ENCODE assay signal across 12 mouse cellular contexts in genomic region chr7:127473705-127474104, GRCm38 (mm10). TPM values are rescaled to one million over a fixed set of nuclear protein-coding genes. Genes with fewer than 3 reads are reported as not detected.
DNase-seq lines count a peak whose midpoint lies in the region; ATAC-seq and TF ChIP-seq lines count a peak whose summit lies in the region.
"Had no signal": no experiment of that assay in that cellular context is flagged by ENCODE, and none has a peak within 500 bp of the region (broad histone marks: within the 10 kb centered on the region; RNA-seq: fewer than 3 reads in every experiment).

No protein-coding gene starts in this region.

- WGBS in hindbrain, postnatal 0 days, result 80% methylated on average over 5 of the region's 5 CpGs
- WGBS in hindbrain, embryonic 14.5 days, result 87% methylated on average over 5 of the region's 5 CpGs
- 78% methylated on average over 5 of the region's 5 CpGs for WGBS in midbrain, embryonic 11.5 days
- WGBS in midbrain, embryonic 16.5 days, result 75% methylated on average over 5 of the region's 5 CpGs

- no peak for ATAC-seq in hindbrain, postnatal 0 days
- ATAC-seq in hindbrain, embryonic 14.5 days (ENCODE audit: low FRiP score), result no peak
- ATAC-seq in midbrain, embryonic 11.5 days (ENCODE audit: low FRiP score), result no peak
- ATAC-seq in midbrain, embryonic 16.5 days, result no peak
- ATAC-seq: Patski had no signal

- no peak overlapping the region for H3K4me2 ChIP-seq in hindbrain, postnatal 0 days (ENCODE audit: low read depth, low read length)
- no peak overlapping the region for H3K4me2 ChIP-seq in hindbrain, embryonic 14.5 days (replicated peaks)
- no peak overlapping the region for H3K4me2 ChIP-seq in midbrain, embryonic 11.5 days
- H3K4me2 ChIP-seq in midbrain, embryonic 16.5 days (ENCODE audit: low read length), result no peak overlapping the region
- H3K4me2 ChIP-seq: hindbrain, embryonic 13.5 days; liver, embryonic 13.5 days had no signal

- H3K4me3 ChIP-seq in hindbrain, postnatal 0 days (ENCODE audit: low read length), result no peak overlapping the region
- H3K4me3 ChIP-seq in hindbrain, embryonic 14.5 days (replicated peaks; ENCODE audit: low read length), result no peak overlapping the region
- H3K4me3 ChIP-seq in midbrain, embryonic 11.5 days (ENCODE audit: low read depth, low read length), result no peak overlapping the region
- H3K4me3 ChIP-seq in midbrain, embryonic 16.5 days (ENCODE audit: low read depth, low read length), result no peak overlapping the region
- H3K4me3 ChIP-seq: hindbrain, embryonic 13.5 days; liver, embryonic 13.5 days had no signal

- H3K9me3 ChIP-seq in hindbrain, postnatal 0 days (ENCODE audit: low read length), result no peaks in the 10 kb centered on the region
- H3K9me3 ChIP-seq in hindbrain, embryonic 14.5 days (ENCODE audit: control insufficient read depth, low read length), result no peaks in the 10 kb centered on the region
- no peaks in the 10 kb centered on the region for H3K9me3 ChIP-seq in midbrain, embryonic 11.5 days (ENCODE audit: control insufficient read depth, low read length)
- H3K9me3 ChIP-seq in midbrain, embryonic 16.5 days (replicated peaks; ENCODE audit: control insufficient read depth, low read length, poor library complexity, severe bottlenecking), result no peaks in the 10 kb centered on the region
- H3K9me3 ChIP-seq: hindbrain, embryonic 13.5 days; liver, embryonic 13.5 days had no signal

- H3K27me3 ChIP-seq in hindbrain, postnatal 0 days (ENCODE audit: insufficient read depth, low read length), result no peaks in the 10 kb centered on the region
- no peaks in the 10 kb centered on the region for H3K27me3 ChIP-seq in hindbrain, embryonic 14.5 days (ENCODE audit: control insufficient read depth, insufficient read depth, low read length)
- H3K27me3 ChIP-seq in midbrain, embryonic 11.5 days (ENCODE audit: control insufficient read depth, insufficient read depth, low read length), result no peaks in the 10 kb centered on the region
- no peaks in the 10 kb centered on the region for H3K27me3 ChIP-seq in midbrain, embryonic 16.5 days (ENCODE audit: control insufficient read depth, insufficient read depth, low read depth, low read length)
- H3K27me3 ChIP-seq: hindbrain, embryonic 13.5 days; liver, embryonic 13.5 days; Patski had no signal

- peaks cover 28% of the 10 kb centered on the region for H3K36me3 ChIP-seq in hindbrain, postnatal 0 days (ENCODE audit: insufficient read depth, low read length)
- peaks cover 41% of the 10 kb centered on the region for H3K36me3 ChIP-seq in hindbrain, embryonic 14.5 days (replicated peaks; ENCODE audit: control insufficient read depth, insufficient read depth)
- H3K36me3 ChIP-seq in midbrain, embryonic 11.5 days (ENCODE audit: control insufficient read depth, insufficient read depth, low read length), result peaks cover 24% of the 10 kb centered on the region
- peaks cover 21% of the 10 kb centered on the region for H3K36me3 ChIP-seq in midbrain, embryonic 16.5 days (ENCODE audit: control insufficient read depth, insufficient read depth, low read length)

- H3K27ac ChIP-seq in hindbrain, postnatal 0 days, result no peak overlapping the region
- H3K27ac ChIP-seq in hindbrain, embryonic 14.5 days, result no peak overlapping the region
- H3K27ac ChIP-seq in midbrain, embryonic 11.5 days (ENCODE audit: low read depth, low read length), result no peak overlapping the region
- no peak overlapping the region for H3K27ac ChIP-seq in midbrain, embryonic 16.5 days (ENCODE audit: low read length)
- H3K27ac ChIP-seq: hindbrain, embryonic 13.5 days; liver, embryonic 13.5 days had no signal

- DNase-seq in hindbrain, postnatal 0 days (ENCODE audit: low spot score), result peak; percentile 30
- no peak for DNase-seq in hindbrain, embryonic 14.5 days (ENCODE audit: low spot score)
- peak; percentile 76 for DNase-seq in midbrain, embryonic 11.5 days (ENCODE audit: low spot score, missing footprints)
- peak; percentile 55 for DNase-seq in ZHBTc4 (ENCODE audit: low read depth, low spot score)
- DNase-seq in thymus, postnatal 0 days (ENCODE audit: low spot score), result peak; percentile 35
- no peak for DNase-seq in spleen, postnatal 14 days (ENCODE audit: low spot score in 2 of 2)
- no peak for DNase-seq in cerebellum, postnatal 4 days (ENCODE audit: low spot score in 2 of 2)
- DNase-seq: liver, embryonic 13.5 days; right cerebral cortex, postnatal 14 days had no signal

- 0 out of 2 replicates have a peak overlapping the region, but pooled peaks have one; percentile 28 for H3K9ac ChIP-seq in hindbrain, postnatal 0 days (replicated peaks; ENCODE audit: low read length)
- no peak overlapping the region for H3K9ac ChIP-seq in hindbrain, embryonic 14.5 days
- no peak overlapping the region for H3K9ac ChIP-seq in midbrain, embryonic 11.5 days (ENCODE audit: low read length)
- H3K9ac ChIP-seq in midbrain, embryonic 16.5 days (ENCODE audit: low read depth, low read length), result no peak overlapping the region
- H3K9ac ChIP-seq: hindbrain, embryonic 13.5 days; liver, embryonic 13.5 days had no signal

- peak; percentile 49 for TF ChIP-seq CTCF in hindbrain, postnatal 0 days (IDR thresholded peaks at IDR 0.05; ENCODE audit: low read depth)

- peaks cover 14% of the 10 kb centered on the region; the same call in 1 of the 2 replicates for H3K4me1 ChIP-seq in hindbrain, postnatal 0 days (ENCODE audit: insufficient read depth, low read length)
- peaks cover 20% of the 10 kb centered on the region for H3K4me1 ChIP-seq in hindbrain, embryonic 14.5 days (replicated peaks; ENCODE audit: control insufficient read depth, insufficient read depth, low read length)
- peaks cover 8% of the 10 kb centered on the region for H3K4me1 ChIP-seq in midbrain, embryonic 11.5 days (ENCODE audit: control insufficient read depth, insufficient read depth, low read length)
- peaks cover 27% of the 10 kb centered on the region for H3K4me1 ChIP-seq in midbrain, embryonic 16.5 days (ENCODE audit: control insufficient read depth, insufficient read depth, low read length)

RNA-seq across cellular contexts. Expression of gene Fbrs, which starts 5.3 kb away (rescaled TPM):
- total RNA-seq in hindbrain, postnatal 0 days (2014; rRNA removed), result 36.6 and 40.7 TPM in 2 replicates
- 10.4 and 12.1 TPM in 2 replicates for polyA plus RNA-seq in hindbrain, postnatal 0 days (2015; fragmentation: Nextera tagmentation; extraction: Ambion mirVana)
- 13.6 and 15.3 TPM in 2 replicates for polyA plus RNA-seq in hindbrain, embryonic 14.5 days (2014; fragmentation: Nextera tagmentation; extraction: Ambion mirVana)
- polyA plus RNA-seq in midbrain, embryonic 11.5 days (2014; fragmentation: Nextera tagmentation; extraction: Ambion mirVana), result 9.8 and 10.7 TPM in 2 replicates
- polyA plus RNA-seq in midbrain, embryonic 16.5 days (2015; fragmentation: Nextera tagmentation; extraction: Ambion mirVana), result 9.1 and 12.5 TPM in 2 replicates
- polyA plus RNA-seq in thymus, postnatal 0 days (2015; fragmentation: Nextera tagmentation; extraction: Ambion mirVana), result 14.6 and 20.0 TPM in 2 replicates

RNA-seq across cellular contexts. Expression of gene Prr14, which starts 14.3 kb away (rescaled TPM):
- total RNA-seq in hindbrain, postnatal 0 days (2014; rRNA removed), result 57.2 and 58.5 TPM in 2 replicates
- polyA plus RNA-seq in hindbrain, postnatal 0 days (2015; fragmentation: Nextera tagmentation; extraction: Ambion mirVana), result 27.0 and 31.4 TPM in 2 replicates
- 36.1 and 37.5 TPM in 2 replicates for polyA plus RNA-seq in hindbrain, embryonic 14.5 days (2014; fragmentation: Nextera tagmentation; extraction: Ambion mirVana)
- polyA plus RNA-seq in midbrain, embryonic 11.5 days (2014; fragmentation: Nextera tagmentation; extraction: Ambion mirVana), result 70.3 and 72.4 TPM in 2 replicates
- 32.9 and 36.0 TPM in 2 replicates for polyA plus RNA-seq in midbrain, embryonic 16.5 days (2015; fragmentation: Nextera tagmentation; extraction: Ambion mirVana)
- polyA plus RNA-seq in thymus, postnatal 0 days (2015; fragmentation: Nextera tagmentation; extraction: Ambion mirVana), result 51.0 and 54.6 TPM in 2 replicates

RNA-seq across cellular contexts. Expression of gene Zfp689, which starts 24.7 kb away (rescaled TPM):
- total RNA-seq in hindbrain, postnatal 0 days (2014; rRNA removed), result 8.6 and 9.4 TPM in 2 replicates
- 7.7 and 7.9 TPM in 2 replicates for polyA plus RNA-seq in hindbrain, postnatal 0 days (2015; fragmentation: Nextera tagmentation; extraction: Ambion mirVana)
- 12.9 and 14.0 TPM in 2 replicates for polyA plus RNA-seq in hindbrain, embryonic 14.5 days (2014; fragmentation: Nextera tagmentation; extraction: Ambion mirVana)
- polyA plus RNA-seq in midbrain, embryonic 11.5 days (2014; fragmentation: Nextera tagmentation; extraction: Ambion mirVana), result 12.6 and 15.0 TPM in 2 replicates
- 16.5 and 17.6 TPM in 2 replicates for polyA plus RNA-seq in midbrain, embryonic 16.5 days (2015; fragmentation: Nextera tagmentation; extraction: Ambion mirVana)
- 4.3 and 4.7 TPM in 2 replicates for polyA plus RNA-seq in thymus, postnatal 0 days (2015; fragmentation: Nextera tagmentation; extraction: Ambion mirVana)

RNA-seq across cellular contexts. Expression of gene Srcap, which starts 38.1 kb away (rescaled TPM):
- total RNA-seq in hindbrain, postnatal 0 days (2014; rRNA removed), result 49.0 and 174 TPM in 2 replicates
- 29.4 and 29.7 TPM in 2 replicates for polyA plus RNA-seq in hindbrain, postnatal 0 days (2015; fragmentation: Nextera tagmentation; extraction: Ambion mirVana)
- 62.1 and 67.3 TPM in 2 replicates for polyA plus RNA-seq in hindbrain, embryonic 14.5 days (2014; fragmentation: Nextera tagmentation; extraction: Ambion mirVana)
- 49.6 and 52.1 TPM in 2 replicates for polyA plus RNA-seq in midbrain, embryonic 11.5 days (2014; fragmentation: Nextera tagmentation; extraction: Ambion mirVana)
- polyA plus RNA-seq in midbrain, embryonic 16.5 days (2015; fragmentation: Nextera tagmentation; extraction: Ambion mirVana), result 38.4 and 49.5 TPM in 2 replicates
- 22.2 and 29.8 TPM in 2 replicates for polyA plus RNA-seq in thymus, postnatal 0 days (2015; fragmentation: Nextera tagmentation; extraction: Ambion mirVana)

RNA-seq across cellular contexts. Expression of gene Gm42715, which starts 45.7 kb away (rescaled TPM):
- 18.9 and 27.6 TPM in 2 replicates for total RNA-seq in hindbrain, postnatal 0 days (2014; rRNA removed)
- polyA plus RNA-seq in hindbrain, postnatal 0 days (2015; fragmentation: Nextera tagmentation; extraction: Ambion mirVana), result 11.1 and 11.2 TPM in 2 replicates
- 15.6 TPM in 2 replicates for polyA plus RNA-seq in hindbrain, embryonic 14.5 days (2014; fragmentation: Nextera tagmentation; extraction: Ambion mirVana)
- polyA plus RNA-seq in midbrain, embryonic 11.5 days (2014; fragmentation: Nextera tagmentation; extraction: Ambion mirVana), result 19.2 and 20.2 TPM in 2 replicates
- 14.1 and 15.7 TPM in 2 replicates for polyA plus RNA-seq in midbrain, embryonic 16.5 days (2015; fragmentation: Nextera tagmentation; extraction: Ambion mirVana)
- polyA plus RNA-seq in thymus, postnatal 0 days (2015; fragmentation: Nextera tagmentation; extraction: Ambion mirVana), result 10.9 and 15.9 TPM in 2 replicates

Comparison
In these comparisons a context has a peak if more than half of its experiments do, and no peak if none do; other contexts are left out.
1. DNase-seq: peak in hindbrain, postnatal 0 days (single experiment), midbrain, embryonic 11.5 days (single experiment), ZHBTc4 (single experiment) and thymus, postnatal 0 days (single experiment); none in hindbrain, embryonic 14.5 days (single experiment), spleen, postnatal 14 days (0 of 2) and cerebellum, postnatal 4 days (0 of 2).